Mouse (Mus musculus) small intestine, adult 2 months (tissue): ENCODE measurements around the gene Cpd. TPM values are rescaled to one million over a fixed set of nuclear protein-coding genes. Genes with fewer than 3 reads are reported as not detected.

Experiments used
- H3K27ac ChIP-seq: fragments of 200-500 bp; 2 replicates; pipeline ENCODE4 v1.5.1; 2012; ENCODE audit warnings: low read depth, low read length, control low read depth, inconsistent platforms; ENCODE audit not compliant: insufficient read depth
- H3K27me3 ChIP-seq: fragments of 200-500 bp; 2 replicates; pipeline ENCODE4 v1.6.1; 2012; ENCODE audit warnings: mild to moderate bottlenecking, moderate library complexity, low read length, inconsistent platforms; ENCODE audit not compliant: control insufficient read depth, insufficient read depth
- H3K36me3 ChIP-seq: fragments of 200-500 bp; 2 replicates; pipeline ENCODE4 v1.6.1; 2012; ENCODE audit warnings: mild to moderate bottlenecking, low read length, control low read depth, inconsistent platforms; ENCODE audit not compliant: control insufficient read depth, insufficient read depth
- H3K4me1 ChIP-seq: fragments of 200-500 bp; 2 replicates; pipeline ENCODE4 v1.6.1; 2012; ENCODE audit warnings: low read length, inconsistent platforms, mixed read lengths; ENCODE audit not compliant: control insufficient read depth, insufficient read depth, insufficient read length
- H3K4me3 ChIP-seq: fragments of 200-500 bp; 2 replicates; pipeline ENCODE4 v1.5.1; 2012; ENCODE audit warnings: low read depth, mild to moderate bottlenecking, control low read depth, inconsistent platforms, low read length, moderate library complexity
- CTCF ChIP-seq: fragments of 200-500 bp; IDR thresholded peaks from 2 replicates; pipeline ENCODE4 v1.5.1; 2012; ENCODE audit warnings: low read depth, mild to moderate bottlenecking, control low read depth, inconsistent platforms, low read length, moderate library complexity, mixed read lengths; ENCODE audit not compliant: insufficient replicate concordance, insufficient read length; ENCODE audit errors: extremely low read depth
- POLR2A ChIP-seq: fragments of 200-500 bp; IDR thresholded peaks from 2 replicates; pipeline ENCODE4 v1.6.1; 2012; ENCODE audit warnings: low read depth, mild to moderate bottlenecking, control low read depth, inconsistent platforms, low read length, moderate library complexity
- WGBS: fragments of 180-500 bp; shearing (Covaris S2); methylation state at CpG from one replicate; pipeline ENCODE4 v1.1.7; 2018; 5-methylcytosine and 5-hydroxymethylcytosine counted together
- polyA plus RNA-seq: library from polyadenylated mRNA; depleted of rRNA; stranded (reverse); fragments of >200 nt; gene quantifications from 2 replicates; pipeline ENCODE4 v1.2.3, GENCODE M21; 2012

Cpd gene
- polyA plus RNA-seq, 1 experiment, result 16.3 TPM

DNA sequence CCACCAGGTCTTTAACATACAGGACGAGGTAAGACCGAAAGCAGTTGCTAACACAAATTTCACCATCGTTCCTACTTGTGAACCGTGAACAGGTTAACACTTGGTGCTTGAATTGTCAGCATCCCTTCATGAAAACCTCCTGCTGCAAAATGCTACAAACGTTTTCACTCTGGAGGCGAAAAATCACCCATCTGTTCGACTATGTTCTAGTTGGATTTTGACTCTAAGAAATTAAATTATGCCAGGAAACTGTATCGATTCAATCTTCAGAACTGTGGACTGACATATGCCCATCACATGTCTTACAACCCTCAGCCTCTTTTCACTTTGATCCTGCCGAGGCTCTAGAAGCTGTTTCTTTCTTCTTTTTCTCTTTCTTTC is 21.9 kb downstream of the Cpd start:
- TF ChIP-seq CTCF (no peak), POLR2A (no peak)
- no peaks in the 10 kb centered on the region for H3K4me1 ChIP-seq
- WGBS, result 82% methylated on average over 9 of the region's 9 CpGs
- no peak overlapping the region for H3K4me3 ChIP-seq
- 0 out of 2 replicates have a peak overlapping the region, but pooled peaks have one; percentile 35 for H3K27ac ChIP-seq
- no peaks in the 10 kb centered on the region for H3K27me3 ChIP-seq
- H3K36me3 ChIP-seq, result 0 out of 2 replicates have a peak, but pooled peaks cover 1% of the 10 kb centered on the region

DNA sequence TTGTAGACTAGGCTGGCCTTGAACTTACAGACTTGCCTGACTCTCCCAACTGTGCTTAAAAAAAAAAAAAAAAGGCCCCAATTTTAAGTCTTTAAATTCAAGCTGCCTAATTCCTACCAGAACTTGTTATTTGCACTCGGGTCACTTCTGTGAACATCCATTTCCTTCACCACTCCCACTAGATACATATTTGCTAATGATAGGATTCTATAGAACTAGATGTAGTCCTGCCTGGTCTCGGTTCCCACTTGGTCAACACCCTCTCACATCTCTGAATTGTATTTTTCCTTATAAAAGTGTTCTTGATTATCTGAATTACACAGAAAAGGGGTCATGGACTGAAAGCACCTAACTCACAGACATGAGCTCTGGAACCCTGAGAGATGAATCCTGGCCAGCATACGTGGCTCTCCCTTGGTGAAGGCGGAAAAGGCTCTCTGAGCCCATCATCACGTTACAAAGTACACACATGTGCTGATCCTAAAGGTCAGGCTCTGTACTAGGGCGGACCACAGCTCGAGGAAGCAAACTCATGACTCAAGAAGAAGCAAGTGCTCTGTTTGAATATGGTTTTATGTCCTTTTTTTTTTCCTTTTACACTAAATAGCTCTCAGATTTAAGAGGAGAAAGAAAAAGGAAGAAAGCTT is 22.5 kb downstream of the Cpd start:
- H3K27ac ChIP-seq, result 0 out of 2 replicates have a peak overlapping the region, but pooled peaks have one; percentile 35

GRCm38 (mm10) chr11:76823641-76824040 is 23.2 kb downstream of the Cpd start:
- 65% methylated on average over 3 of the region's 3 CpGs for WGBS
- no peaks in the 10 kb centered on the region for H3K27me3 ChIP-seq
- no peak overlapping the region for H3K27ac ChIP-seq
- 0 out of 2 replicates have a peak, but pooled peaks cover 1% of the 10 kb centered on the region for H3K36me3 ChIP-seq
- TF ChIP-seq POLR2A, result no peak
- no peak overlapping the region for H3K4me3 ChIP-seq
- H3K4me1 ChIP-seq, result no peaks in the 10 kb centered on the region

More for the DNA sequence above, 22.5 kb downstream of the Cpd start:
- 0 out of 2 replicates have a peak, but pooled peaks cover 1% of the 10 kb centered on the region for H3K36me3 ChIP-seq
- no peaks in the 10 kb centered on the region for H3K27me3 ChIP-seq
- no peak overlapping the region for H3K4me3 ChIP-seq
- no peaks in the 10 kb centered on the region for H3K4me1 ChIP-seq
- no peak for TF ChIP-seq CTCF
- no peak for TF ChIP-seq POLR2A
- 38% methylated on average over 7 of the region's 7 CpGs for whole genome bisulfite sequencing

GRCm38 (mm10) chr11:76821353-76821752 is 25.5 kb downstream of the Cpd start:
- no peak overlapping the region for H3K27ac ChIP-seq
- H3K36me3 ChIP-seq, result no peaks in the 10 kb centered on the region
- no peaks in the 10 kb centered on the region for H3K27me3 ChIP-seq
- TF ChIP-seq POLR2A, result no peak
- TF ChIP-seq CTCF, result no peak
- no peak overlapping the region for H3K4me3 ChIP-seq
- 66% methylated on average over 3 of the region's 3 CpGs for WGBS
- no peaks in the 10 kb centered on the region for H3K4me1 ChIP-seq

DNA sequence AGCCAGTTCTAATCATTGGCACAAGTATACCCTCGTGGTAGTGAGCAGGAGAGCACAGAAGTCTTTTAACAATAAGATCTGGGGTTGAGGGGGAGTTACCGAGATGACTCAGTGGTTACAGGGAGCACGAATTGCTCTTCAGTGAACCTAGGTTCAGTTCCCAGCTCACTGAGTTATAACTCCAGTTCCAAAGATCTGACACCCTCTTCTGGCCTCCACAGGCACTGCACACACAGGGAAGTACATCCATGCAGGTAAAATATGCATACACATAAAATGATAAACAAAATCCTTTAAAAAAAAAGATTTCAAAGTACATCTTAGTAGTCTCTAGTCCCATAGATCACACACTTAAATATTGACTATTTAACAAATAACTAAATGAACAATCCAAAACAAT is 29.2 kb downstream of the Cpd start:
- Histone ChIP-seq H3K36me3 (peaks cover 9% of the 10 kb centered on the region), H3K4me1 (no peaks in the 10 kb centered on the region), H3K27me3 (no peaks in the 10 kb centered on the region), H3K4me3 (no peak overlapping the region), H3K27ac (no peak overlapping the region)
- 85% methylated on average over 3 of the region's 3 CpGs for WGBS
- TF ChIP-seq CTCF, result no peak
- no peak for TF ChIP-seq POLR2A

DNA sequence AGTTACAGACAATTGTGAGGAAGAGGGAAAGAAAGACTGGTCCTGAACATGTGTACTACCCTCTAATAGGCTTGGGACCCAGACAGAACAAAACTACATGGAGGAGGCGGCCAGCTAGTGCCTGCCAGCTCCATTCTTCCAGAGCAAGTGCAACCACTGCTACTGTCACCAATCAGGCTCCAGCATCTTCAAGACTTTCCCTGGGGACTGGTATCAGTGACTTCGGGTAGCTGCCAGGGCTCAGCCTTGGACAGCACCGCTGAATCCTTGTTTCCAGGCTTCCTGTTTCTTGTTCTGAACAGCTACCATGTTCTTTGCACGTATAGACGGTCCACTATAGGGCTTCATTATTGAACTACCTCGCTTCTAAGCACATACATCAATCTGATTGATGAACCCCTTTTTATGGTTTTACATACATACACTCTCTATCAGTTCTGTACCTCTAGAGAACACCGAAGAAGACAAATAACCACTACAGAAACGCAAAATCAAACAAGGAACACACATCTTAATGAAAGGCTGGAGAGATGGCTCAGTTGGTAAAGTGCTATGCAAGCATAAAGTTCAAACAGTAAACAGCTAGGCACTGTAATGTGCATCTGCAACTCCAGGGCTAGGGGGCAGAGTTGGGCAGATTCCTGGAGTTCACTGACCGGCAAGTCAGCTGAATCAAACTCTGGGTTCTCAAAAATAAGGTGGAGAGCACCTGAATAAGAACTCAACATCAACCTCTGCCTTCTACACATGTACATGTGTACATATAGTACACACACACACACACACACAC is 35.9 kb downstream of the Cpd start:
- Histone ChIP-seq H3K4me3 (no peak overlapping the region), H3K27me3 (no peaks in the 10 kb centered on the region), H3K27ac (no peak overlapping the region), H3K4me1 (no peaks in the 10 kb centered on the region), H3K36me3 (peaks cover 36% of the 10 kb centered on the region)
- WGBS, result 90% methylated on average over 9 of the region's 9 CpGs
- peak; percentile 12; the same call in 1 of the 2 replicates for TF ChIP-seq CTCF
- no peak for TF ChIP-seq POLR2A

DNA sequence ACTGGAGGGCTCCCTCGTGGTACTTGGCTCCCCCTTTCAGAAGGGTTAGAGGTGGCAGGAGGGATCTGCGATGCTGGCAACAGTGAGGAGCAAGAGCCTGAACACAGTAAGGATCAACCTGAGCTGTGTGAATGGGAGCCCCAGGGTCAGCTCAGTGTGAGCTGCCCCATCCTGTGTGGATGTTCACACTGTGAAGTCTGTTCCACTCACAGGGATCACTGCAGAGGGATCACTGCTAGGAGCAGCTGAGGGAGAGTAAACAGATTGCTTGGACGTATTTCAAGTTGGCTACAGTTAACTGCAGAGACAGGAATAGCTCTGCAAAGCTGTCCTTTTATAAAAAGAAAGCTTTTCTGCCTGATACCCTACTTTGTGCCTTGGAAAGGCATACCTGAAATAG is 37.4 kb downstream of the Cpd start:
- TF ChIP-seq POLR2A, result no peak
- TF ChIP-seq CTCF, result no peak
- 60% methylated on average over 3 of the region's 3 CpGs for WGBS
- Histone ChIP-seq H3K4me3 (no peak overlapping the region), H3K27ac (no peak overlapping the region), H3K4me1 (no peaks in the 10 kb centered on the region), H3K36me3 (peaks cover 43% of the 10 kb centered on the region), H3K27me3 (no peaks in the 10 kb centered on the region)
